Mouse (Mus musculus) left cerebral cortex, postnatal 36 days (tissue): ENCODE measurements around the gene Mpo. TPM values are rescaled to one million over a fixed set of nuclear protein-coding genes. Genes with fewer than 3 reads are reported as not detected.
A peak's percentile ranks its signal among the peaks of the same experiment; 100 is the strongest.

Experiments
- DNase-seq, 2 experiments: peaks; one replicate each; pipeline ENCODE4 v3.0.0; 2021 to 2022; ENCODE audit warnings: low spot score in 2 of 2, mixed read lengths in 1 of 2
- intact Hi-C: fragments of 180-260 bp; cut with DNase I; formaldehyde crosslinking; loops from one replicate; pipeline ENCODE4 v1.15.1; 2025
- total RNA-seq, 2 experiments: library from RNA; stranded (reverse); gene quantifications; 2 replicates each; pipeline ENCODE4 v1.2.3; 2021

The Mpo gene
- total RNA-seq = not detected

DNA sequence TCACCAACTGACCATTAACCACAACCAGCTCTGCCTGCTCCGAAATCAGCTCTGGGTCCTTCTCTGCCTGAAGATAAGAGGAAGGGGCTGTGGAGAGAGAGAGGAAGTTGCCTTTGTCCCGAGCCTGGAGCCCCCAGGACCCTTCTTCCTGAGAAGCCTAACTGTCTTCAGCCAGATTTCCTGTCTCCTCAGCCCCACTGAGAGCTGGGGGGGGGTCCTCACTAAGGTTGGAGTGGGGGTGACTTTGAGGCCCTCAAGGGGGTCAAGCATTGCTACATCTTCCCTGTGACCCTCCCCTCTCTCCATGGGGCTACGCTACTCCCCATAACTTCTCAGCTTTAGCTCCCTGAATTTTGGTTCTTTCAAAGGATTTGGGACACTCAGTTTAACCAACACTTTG is at the start of gene Mpo:
Gene Mpo, plus strand, starts transcription at position 122 of the 400 bp plus-strand sequence.
- intact Hi-C loops = no loop called here
- DNase-seq = no peak

DNA sequence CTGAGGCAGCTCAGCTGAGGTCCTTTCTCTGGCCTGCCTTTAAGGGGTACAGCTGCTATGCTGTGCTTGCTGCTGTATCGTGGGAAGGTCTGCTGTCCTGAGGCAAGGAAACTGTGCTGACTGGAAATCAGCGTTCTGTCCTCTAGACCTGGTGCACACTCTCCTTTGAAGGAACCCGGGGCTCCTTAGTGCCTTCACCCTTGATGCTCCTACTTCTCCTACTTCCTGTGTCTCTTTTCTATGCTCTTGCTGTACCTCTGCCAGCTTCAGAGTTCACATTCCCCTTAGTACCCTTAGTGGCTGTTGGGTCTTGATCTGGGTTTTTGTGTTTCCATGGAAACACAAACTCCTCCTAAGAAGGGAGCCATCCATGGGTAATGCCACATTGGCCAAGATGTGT is 49.7 kb upstream of the Mpo start:
- intact Hi-C loops = no loop called here
- DNase-seq = no peak

DNA sequence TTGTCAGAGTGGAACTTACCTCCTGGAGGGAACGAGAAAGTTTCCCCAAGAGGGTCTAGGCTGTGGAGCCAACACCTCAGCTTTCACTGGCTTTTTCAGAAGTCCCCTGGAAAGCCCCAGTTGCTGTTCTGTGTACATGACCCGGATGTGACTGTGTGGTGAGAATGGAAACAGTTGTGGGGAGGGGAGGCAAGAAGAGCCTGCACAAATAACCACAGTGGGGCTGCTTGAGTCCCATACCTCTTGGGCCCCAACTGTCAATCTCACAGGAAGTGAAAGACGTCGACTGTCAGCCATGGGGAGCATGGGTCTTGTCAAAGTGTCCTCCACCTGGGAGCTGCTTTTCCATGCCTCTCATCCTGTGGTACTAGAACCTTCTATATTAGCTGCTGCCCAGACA is 48.4 kb upstream of the Mpo start:
- intact Hi-C loops = no loop called here
- no peak for DNase-seq

- intact Hi-C loops = no loop called here
- no peak for DNase-seq
These were observed 47.5 kb upstream of the Mpo start for GRCm38 (mm10) chr11:87745632-87746555.

DNA sequence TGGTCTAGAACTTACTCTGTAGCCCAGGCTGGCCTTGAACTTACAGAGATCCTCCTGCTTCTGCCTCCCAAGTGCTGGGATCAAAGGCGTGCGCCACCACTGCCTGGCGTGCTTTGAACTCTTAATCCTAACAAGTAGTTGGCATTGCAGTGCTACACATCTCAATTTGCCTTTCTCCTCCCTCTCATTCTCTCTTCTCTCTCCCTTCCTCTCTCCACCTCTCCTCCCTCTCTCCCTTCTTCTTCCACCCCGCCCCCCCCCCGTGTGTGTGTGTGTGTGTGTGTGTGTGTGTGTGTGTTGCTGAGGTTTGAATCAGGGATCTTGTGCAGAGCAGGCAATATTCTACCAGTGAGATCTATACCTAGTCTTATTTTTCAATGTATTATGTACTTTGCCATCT is 46.1 kb upstream of the Mpo start:
- no peak for DNase-seq
- intact Hi-C loops = no loop called here

DNA sequence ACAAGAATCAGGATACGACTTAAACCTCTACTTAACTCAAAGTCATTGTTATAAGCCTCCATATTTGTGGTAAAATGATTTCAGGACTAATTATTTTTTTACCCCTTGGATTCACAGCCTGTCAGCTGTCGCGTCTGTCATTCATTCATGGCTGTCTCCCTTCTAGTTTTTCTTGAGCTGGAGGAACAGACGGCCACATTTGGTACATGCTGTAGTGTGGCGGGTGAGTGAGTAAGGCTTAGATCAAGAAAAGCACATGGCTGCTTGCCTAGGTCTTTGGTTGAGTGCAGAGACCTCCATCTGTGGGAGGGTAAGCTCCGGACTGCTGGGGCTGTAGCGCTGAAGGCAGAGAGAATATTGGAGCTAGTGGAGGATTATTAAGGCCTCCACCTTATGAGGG is 45.7 kb upstream of the Mpo start:
- intact Hi-C loops = no loop called here
- no peak for DNase-seq

DNA sequence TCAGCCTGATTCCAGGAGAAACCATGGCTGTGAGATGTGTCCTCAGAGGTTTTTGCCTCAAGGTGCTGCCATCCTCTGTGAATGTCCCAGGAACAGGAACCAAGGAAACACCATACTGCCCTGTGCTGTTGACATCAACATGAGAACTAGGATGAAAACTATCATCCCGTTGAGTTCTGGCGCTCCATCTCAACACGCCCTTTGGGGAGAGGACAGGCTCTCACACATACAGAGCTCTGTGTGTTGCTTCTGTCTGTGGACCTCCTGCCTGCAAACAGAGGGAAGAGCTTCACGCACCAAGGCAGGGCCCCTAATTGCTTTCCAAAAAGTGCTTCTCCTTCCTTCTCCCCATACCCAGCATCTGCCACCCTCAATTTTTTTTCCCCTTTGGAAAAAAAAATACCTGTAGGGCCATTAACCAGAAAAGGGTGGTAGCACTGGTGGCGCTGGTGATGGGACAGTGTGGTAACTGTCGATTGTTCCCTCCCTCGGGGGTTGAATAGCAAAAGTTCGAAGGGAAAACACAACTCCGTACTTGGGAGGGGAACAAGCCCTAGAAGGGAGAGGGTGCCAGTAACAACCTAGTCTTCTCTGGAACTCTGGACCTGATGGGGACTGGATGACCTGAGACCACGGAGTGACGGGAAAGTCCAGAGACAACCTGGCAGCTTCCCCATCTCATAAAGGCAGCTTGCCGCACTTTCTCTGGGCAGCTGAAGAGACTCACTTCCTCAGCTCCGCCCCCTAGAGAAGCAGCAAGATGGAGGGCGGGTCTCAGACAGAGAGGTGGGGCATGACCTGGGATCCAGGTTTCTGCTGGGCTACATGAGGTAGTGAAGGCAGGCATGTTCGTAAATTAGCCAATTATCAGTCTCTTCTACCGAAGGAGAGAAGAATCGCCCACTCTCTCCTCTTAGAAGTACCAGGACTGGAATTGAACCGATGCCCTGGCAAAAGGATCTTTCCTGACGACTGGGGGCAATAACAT is 45.0 kb upstream of the Mpo start:
- intact Hi-C loops = no loop called here
- DNase-seq = no peak

GRCm38 (mm10) chr11:87749192-87750042 is 44.0 kb upstream of the Mpo start:
- intact Hi-C loops = no loop called here
- peak in 1 of 2 experiments; percentile 35 for DNase-seq

GRCm38 (mm10) chr11:87750043-87750421 is 43.3 kb upstream of the Mpo start:
- no peak for DNase-seq
- intact Hi-C loops = no loop called here

- intact Hi-C loops = no loop called here
These were observed 42.9 kb upstream of the Mpo start for GRCm38 (mm10) chr11:87750521-87750920.

GRCm38 (mm10) chr11:87751031-87751430 is 42.4 kb upstream of the Mpo start:
- intact Hi-C loops = no loop called here
- DNase-seq = no peak

More at GRCm38 (mm10) chr11:87750521-87750920, 42.9 kb upstream of the Mpo start:
- no peak for DNase-seq

- intact Hi-C loops = no loop called here
- DNase-seq = no peak
These were observed 41.9 kb upstream of the Mpo start for GRCm38 (mm10) chr11:87751491-87751966.

- intact Hi-C loops = no loop called here
- no peak for DNase-seq
These were observed 41.1 kb upstream of the Mpo start for GRCm38 (mm10) chr11:87752307-87752706.

DNA sequence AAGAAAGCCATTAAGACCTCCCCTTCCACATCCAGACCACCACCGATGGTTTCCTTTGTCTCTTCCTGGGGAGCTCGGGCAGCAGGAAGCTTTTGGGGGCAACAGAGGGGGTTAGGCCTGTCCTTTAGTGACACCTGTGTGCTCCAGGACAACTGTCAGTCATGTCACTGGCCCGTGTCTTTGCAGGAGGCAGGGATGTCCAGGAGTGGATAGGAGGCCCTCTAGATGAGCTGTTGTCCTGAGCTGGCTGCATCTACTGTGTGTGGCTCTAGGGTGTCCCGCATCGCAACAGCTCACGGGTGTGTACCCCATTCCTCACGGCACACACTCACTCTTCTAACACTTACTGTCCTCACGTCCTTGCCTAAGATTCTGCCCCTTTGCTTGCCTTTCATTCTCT is 40.1 kb upstream of the Mpo start:
- intact Hi-C loops = no loop called here

DNA sequence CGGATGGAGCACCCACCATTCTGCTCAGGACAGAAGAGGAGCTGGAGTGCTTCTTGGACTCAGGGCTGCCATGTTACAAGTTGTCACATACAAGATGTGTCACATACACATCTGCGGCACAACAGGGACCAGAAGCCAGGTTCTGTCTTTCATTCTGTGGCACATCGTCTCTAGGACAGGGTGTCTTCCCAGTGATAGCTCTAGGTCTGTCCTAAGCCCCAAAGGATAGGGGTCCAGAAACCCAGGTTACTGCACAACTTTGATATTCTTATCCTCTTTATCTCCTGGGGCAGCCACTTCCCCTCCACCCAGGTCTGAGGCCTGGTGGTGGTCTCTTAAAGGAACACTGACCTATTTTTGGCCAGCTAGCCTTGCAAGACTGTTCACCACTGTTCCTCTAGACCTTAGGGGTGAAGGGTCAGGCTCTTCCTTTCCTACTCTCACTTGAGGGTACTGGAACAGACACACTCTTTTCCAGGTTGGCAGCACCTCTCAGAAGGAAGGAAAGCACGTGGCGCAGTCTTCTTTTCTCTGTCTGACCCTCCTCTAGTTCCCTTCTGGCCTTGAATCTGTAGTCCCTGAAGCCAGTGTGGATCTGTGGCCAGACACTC is 39.4 kb upstream of the Mpo start:
- intact Hi-C loops = no loop called here
- DNase-seq = no peak

More for the DNA sequence above, 40.1 kb upstream of the Mpo start:
- no peak for DNase-seq

- DNase-seq = no peak
- intact Hi-C loops = no loop called here
These were observed 38.8 kb upstream of the Mpo start for GRCm38 (mm10) chr11:87754603-87755002.

- intact Hi-C loops = no loop called here
- no peak for DNase-seq
These were observed 37.9 kb upstream of the Mpo start for GRCm38 (mm10) chr11:87755360-87756017.

- intact Hi-C loops = no loop called here
These were observed 37.0 kb upstream of the Mpo start for GRCm38 (mm10) chr11:87756251-87756820.

More at GRCm38 (mm10) chr11:87756251-87756820, 37.0 kb upstream of the Mpo start:
- no peak for DNase-seq
